Mouse (Mus musculus): ENCODE data around the gene Gm17334. TPM values are rescaled to one million over a fixed set of nuclear protein-coding genes. Genes with fewer than 3 reads are reported as not detected.

The Gm17334 gene
- total RNA-seq, 1 experiment from 2014 or later, result 0.69 TPM

GRCm38 (mm10) chr11:53755011-53755595 lies 17.9 kb downstream of the Gm17334 start:
- ATAC-seq (replicated peaks; ENCODE audit: low read depth, poor library complexity, severe bottlenecking), result no peak

- no peak for ATAC-seq (replicated peaks; ENCODE audit: low read depth, poor library complexity, severe bottlenecking)
These were observed 23.2 kb downstream of the Gm17334 start for GRCm38 (mm10) chr11:53749716-53750352.

- ATAC-seq (replicated peaks; ENCODE audit: low read depth, poor library complexity, severe bottlenecking), result no peak
These were observed 23.7 kb downstream of the Gm17334 start for GRCm38 (mm10) chr11:53749306-53749705.

- ATAC-seq (replicated peaks; ENCODE audit: low read depth, poor library complexity, severe bottlenecking), result peak; percentile 77
These were observed 24.4 kb downstream of the Gm17334 start for GRCm38 (mm10) chr11:53748614-53749013.

- peak; percentile 63 for ATAC-seq (replicated peaks; ENCODE audit: low read depth, poor library complexity, severe bottlenecking)
These were observed 25.0 kb downstream of the Gm17334 start for GRCm38 (mm10) chr11:53747985-53748384.

GRCm38 (mm10) chr11:53745260-53745659 lies 27.7 kb downstream of the Gm17334 start:
- ATAC-seq (replicated peaks; ENCODE audit: low read depth, poor library complexity, severe bottlenecking), result no peak

- ATAC-seq (replicated peaks; ENCODE audit: low read depth, poor library complexity, severe bottlenecking), result no peak
These were observed 30.6 kb downstream of the Gm17334 start for GRCm38 (mm10) chr11:53742353-53742752.

- peak; percentile 72 for ATAC-seq (replicated peaks; ENCODE audit: low read depth, poor library complexity, severe bottlenecking)
These were observed 35.4 kb downstream of the Gm17334 start for GRCm38 (mm10) chr11:53737573-53737946.

GRCm38 (mm10) chr11:53736771-53737572 lies 36.0 kb downstream of the Gm17334 start:
- ATAC-seq (replicated peaks; ENCODE audit: low read depth, poor library complexity, severe bottlenecking), result peak; percentile 75

- peak; percentile 78 for ATAC-seq (replicated peaks; ENCODE audit: low read depth, poor library complexity, severe bottlenecking)
These were observed 37.2 kb downstream of the Gm17334 start for GRCm38 (mm10) chr11:53735682-53736245.

- ATAC-seq (replicated peaks; ENCODE audit: low read depth, poor library complexity, severe bottlenecking), result no peak
These were observed 37.9 kb downstream of the Gm17334 start for GRCm38 (mm10) chr11:53734970-53735681.

- no peak for ATAC-seq (replicated peaks; ENCODE audit: low read depth, poor library complexity, severe bottlenecking)
These were observed 38.6 kb downstream of the Gm17334 start for GRCm38 (mm10) chr11:53734431-53734830.

- no peak for ATAC-seq (replicated peaks; ENCODE audit: low read depth, poor library complexity, severe bottlenecking)
These were observed 39.2 kb downstream of the Gm17334 start for GRCm38 (mm10) chr11:53733824-53734223.

GRCm38 (mm10) chr11:53732244-53732643 lies 40.7 kb downstream of the Gm17334 start:
- ATAC-seq (replicated peaks; ENCODE audit: low read depth, poor library complexity, severe bottlenecking), result no peak

- ATAC-seq (replicated peaks; ENCODE audit: low read depth, poor library complexity, severe bottlenecking), result no peak
These were observed 41.5 kb downstream of the Gm17334 start for GRCm38 (mm10) chr11:53731457-53731856.

Other genes with a start within 250 kb of the Gm17334 start
- gene Kif3a, start 205.8 kb downstream of the Gm17334 start, total RNA-seq (2017), result 18.9 and 20.0 TPM in 2 replicates
- 0.73 TPM in 1 of 2 replicates, not detected in the other for gene Il4, start 154.5 kb downstream of the Gm17334 start, total RNA-seq (2017)
- gene Il13, start 138.5 kb downstream of the Gm17334 start, total RNA-seq (2017), result 2.1 TPM in 1 of 2 replicates, not detected in the other
- 110 and 112 TPM in 2 replicates for gene Rad50, start 65.9 kb downstream of the Gm17334 start, total RNA-seq (2017)
- gene Il5, start 52.4 kb downstream of the Gm17334 start, total RNA-seq (2017), result not detected in 2 replicates
- gene Irf1, start 3.2 kb downstream of the Gm17334 start, total RNA-seq (2017), result 57.2 and 69.8 TPM in 2 replicates
- gene Gm12216, start 86.1 kb upstream of the Gm17334 start, total RNA-seq (2017), result 3.6 and 4.5 TPM in 2 replicates
- 7.8 and 11.0 TPM in 2 replicates for gene Slc22a5, start 118.5 kb upstream of the Gm17334 start, total RNA-seq (2017)
- gene Slc22a21, start 207.1 kb upstream of the Gm17334 start, total RNA-seq (2017), result 1.6 and 1.9 TPM in 2 replicates

All from common myeloid progenitor, adult 5-6 weeks (primary cell).